Mouse (Mus musculus) testis, adult 2 months (tissue): ENCODE data around the gene Il4i1.

Source experiments
- CTCF ChIP-seq: fragments of 200-500 bp; IDR thresholded peaks from 2 replicates; pipeline ENCODE4 v1.5.1; 2012; ENCODE audit warnings: low read depth, mild to moderate bottlenecking, inconsistent platforms, low read length, moderate library complexity; ENCODE audit not compliant: control insufficient read depth, insufficient read depth, insufficient replicate concordance
- POLR2A ChIP-seq: fragments of 200-500 bp; IDR thresholded peaks from 2 replicates; pipeline ENCODE4 v1.6.1; 2012; ENCODE audit warnings: low read depth, mild to moderate bottlenecking, inconsistent platforms, low read length, moderate library complexity; ENCODE audit not compliant: control insufficient read depth

- TF ChIP-seq POLR2A (no peak), CTCF (no peak)
Observed at GRCm38 (mm10) chr7:44819391-44819790, 3.2 kb downstream of the Il4i1 start.
